ENCODE assay signal across 8 mouse cellular contexts in genomic region chr3:144825151-144825550, GRCm38 (mm10). TPM values are rescaled to one million over a fixed set of nuclear protein-coding genes. Genes with fewer than 3 reads are reported as not detected.
A peak's percentile ranks its signal among the peaks of the same experiment; 100 is the strongest.
DNase-seq lines count a peak whose midpoint lies in the region; ATAC-seq and TF ChIP-seq lines count a peak whose summit lies in the region.

No protein-coding gene starts in this region.

- no peaks in the 10 kb centered on the region for H3K9me3 ChIP-seq in midbrain, postnatal 0 days (ENCODE audit: low read length)

- WGBS in midbrain, postnatal 0 days, result 18% methylated on average over 10 of the region's 10 CpGs

- DNase-seq in 3134 (ENCODE audit: extremely low read depth, insufficient read length, low spot score), result peak; percentile 22
- DNase-seq in adrenal gland, adult 2 months, result peak; percentile 59
- peak; percentile 89 for DNase-seq in embryo, embryonic 10.5 days (ENCODE audit: low spot score)
- peak; percentile 39 for DNase-seq in gastrocnemius, postnatal 25 days
- DNase-seq in kidney, adult 18-20 months, result peak; percentile 76
- DNase-seq in left cerebral cortex, postnatal 36 days (ENCODE audit: low spot score in 2 of 2), result peak; percentile 75 to 79
- DNase-seq in midbrain, postnatal 0 days (ENCODE audit: low spot score), result peak; percentile 84
- peak; percentile 38 to 78 for DNase-seq in spleen, postnatal 4 days (ENCODE audit: low spot score in 2 of 2)

- H3K36me3 ChIP-seq in midbrain, postnatal 0 days (ENCODE audit: insufficient read depth, low read length), result no peaks in the 10 kb centered on the region

- H3K9ac ChIP-seq in midbrain, postnatal 0 days (replicated peaks; ENCODE audit: low read length, poor library complexity, severe bottlenecking), result no peak overlapping the region

- no peak overlapping the region for H3K4me3 ChIP-seq in midbrain, postnatal 0 days (ENCODE audit: low read depth, low read length)

- no peak overlapping the region for H3K27ac ChIP-seq in midbrain, postnatal 0 days (ENCODE audit: low read depth, low read length)

- no peaks in the 10 kb centered on the region for H3K27me3 ChIP-seq in midbrain, postnatal 0 days (ENCODE audit: insufficient read depth, low read length)

- peak; percentile 65 for ATAC-seq in midbrain, postnatal 0 days (ENCODE audit: low FRiP score)

- intact Hi-C loops in left cerebral cortex, postnatal 36 days (cut with DNase I), result loop anchor here (10.0 kb wide), 2 partner anchors 200 to 300 kb away; no protein-coding TSS in a partner anchor

- H3K4me1 ChIP-seq in midbrain, postnatal 0 days (ENCODE audit: insufficient read depth, low read length), result no peaks in the 10 kb centered on the region

- no peak overlapping the region for H3K4me2 ChIP-seq in midbrain, postnatal 0 days (ENCODE audit: low read depth, low read length, poor library complexity, severe bottlenecking)

- peak; percentile 81 for TF ChIP-seq CTCF in midbrain, postnatal 0 days (IDR thresholded peaks at IDR 0.05)

RNA-seq across cellular contexts. Expression of gene Clca3a2, which starts 5.9 kb away (rescaled TPM):
- total RNA-seq in adrenal gland, adult 2 months (2021), result not detected
- polyA plus RNA-seq in adrenal gland, adult 2 months (2012; rRNA removed), result 0.03 TPM in 1 of 2 replicates, not detected in the other
- not detected for total RNA-seq in gastrocnemius, postnatal 25 days (2021)
- under 1 TPM; 0.15 to 0.57 TPM for total RNA-seq in left cerebral cortex, postnatal 36 days (2021)
- total RNA-seq in midbrain, postnatal 0 days (2014; rRNA removed), result 2.8 TPM in 1 of 2 replicates, not detected in the other
- polyA plus RNA-seq in midbrain, postnatal 0 days (2015; fragmentation: Nextera tagmentation; extraction: Ambion mirVana), result 0.44 TPM in 1 of 2 replicates, not detected in the other

RNA-seq across cellular contexts. Expression of gene Clca3b, which starts 24.0 kb away (rescaled TPM):
- not detected for total RNA-seq in adrenal gland, adult 2 months (2021)
- polyA plus RNA-seq in adrenal gland, adult 2 months (2012; rRNA removed), result not detected in 2 replicates
- not detected for total RNA-seq in gastrocnemius, postnatal 25 days (2021)
- total RNA-seq in left cerebral cortex, postnatal 36 days (2021), result not detected
- total RNA-seq in midbrain, postnatal 0 days (2014; rRNA removed), result not detected in 2 replicates
- polyA plus RNA-seq in midbrain, postnatal 0 days (2015; fragmentation: Nextera tagmentation; extraction: Ambion mirVana), result not detected in 2 replicates

Comparison
In these comparisons a context has a peak if more than half of its experiments do, and no peak if none do; other contexts are left out.
1. DNase-seq: peak in every context shown above with its lines; median percentile 89 in embryo, embryonic 10.5 days; 84 in midbrain, postnatal 0 days; 77 in left cerebral cortex, postnatal 36 days; 76 in kidney, adult 18-20 months; 59 in adrenal gland, adult 2 months; 58 in spleen, postnatal 4 days; 39 in gastrocnemius, postnatal 25 days; 22 in 3134.